Mouse (Mus musculus): ENCODE measurements around the gene En2. TPM values are rescaled to one million over a fixed set of nuclear protein-coding genes. Genes with fewer than 3 reads are reported as not detected.
A peak's percentile ranks its signal among the peaks of the same experiment; 100 is the strongest.

The En2 gene
- polyA plus RNA-seq, 1 experiment, result not detected

- Histone ChIP-seq H3K4me1 (ENCODE audit: control insufficient read depth, insufficient read depth, low read length) (no peaks in the 10 kb centered on the region), H3K4me3 (replicated peaks; ENCODE audit: extremely low read depth, low read depth, low read length) (no peak overlapping the region)
- TF ChIP-seq CTCF (IDR thresholded peaks at IDR 0.05; ENCODE audit: insufficient read depth, low read length) (no peak), POLR2A (IDR thresholded peaks at IDR 0.05; ENCODE audit: borderline replicate concordance, extremely low read depth, low read depth, low read length) (no peak)
- no peak for DNase-seq
- 3% methylated on average over 17 of the region's 17 CpGs for WGBS
Measured at GRCm38 (mm10) chr5:28157781-28158180, 7.7 kb upstream of the En2 start.

GRCm38 (mm10) chr5:28158308-28159071, 7.0 kb upstream of the En2 start:
- no peak for TF ChIP-seq POLR2A (IDR thresholded peaks at IDR 0.05; ENCODE audit: borderline replicate concordance, extremely low read depth, low read depth, low read length)
- TF ChIP-seq CTCF (IDR thresholded peaks at IDR 0.05; ENCODE audit: insufficient read depth, low read length), result no peak
- WGBS, result 3% methylated on average over 31 of the region's 31 CpGs
- Histone ChIP-seq H3K4me1 (ENCODE audit: control insufficient read depth, insufficient read depth, low read length) (no peaks in the 10 kb centered on the region), H3K4me3 (replicated peaks; ENCODE audit: extremely low read depth, low read depth, low read length) (no peak overlapping the region)
- DNase-seq, result no peak

GRCm38 (mm10) chr5:28159072-28159458, 6.4 kb upstream of the En2 start:
- H3K4me1 ChIP-seq (ENCODE audit: control insufficient read depth, insufficient read depth, low read length), result no peaks in the 10 kb centered on the region
- TF ChIP-seq POLR2A (IDR thresholded peaks at IDR 0.05; ENCODE audit: borderline replicate concordance, extremely low read depth, low read depth, low read length) (no peak), CTCF (IDR thresholded peaks at IDR 0.05; ENCODE audit: insufficient read depth, low read length) (no peak)
- WGBS, result 3% methylated on average over 15 of the region's 15 CpGs
- DNase-seq, result no peak
- H3K4me3 ChIP-seq (replicated peaks; ENCODE audit: extremely low read depth, low read depth, low read length), result no peak overlapping the region

- no peaks in the 10 kb centered on the region; the same call in 1 of the 2 replicates for H3K4me1 ChIP-seq (ENCODE audit: control insufficient read depth, insufficient read depth, low read length)
- H3K4me3 ChIP-seq (replicated peaks; ENCODE audit: extremely low read depth, low read depth, low read length), result no peak overlapping the region
- DNase-seq, result no peak
- 10% methylated on average over 8 of the region's 8 CpGs for WGBS
- TF ChIP-seq CTCF (IDR thresholded peaks at IDR 0.05; ENCODE audit: insufficient read depth, low read length) (no peak), POLR2A (IDR thresholded peaks at IDR 0.05; ENCODE audit: borderline replicate concordance, extremely low read depth, low read depth, low read length) (no peak)
Measured at GRCm38 (mm10) chr5:28159891-28160470, 5.5 kb upstream of the En2 start.

- no peak for TF ChIP-seq CTCF (IDR thresholded peaks at IDR 0.05; ENCODE audit: insufficient read depth, low read length)
- no peak for TF ChIP-seq POLR2A (IDR thresholded peaks at IDR 0.05; ENCODE audit: borderline replicate concordance, extremely low read depth, low read depth, low read length)
- 7% methylated on average over 20 of the region's 20 CpGs for WGBS
- peaks cover 3% of the 10 kb centered on the region; the same call in 1 of the 2 replicates for H3K4me1 ChIP-seq (ENCODE audit: control insufficient read depth, insufficient read depth, low read length)
Measured at GRCm38 (mm10) chr5:28161383-28161937, 4.0 kb upstream of the En2 start.

GRCm38 (mm10) chr5:28161938-28162402, 3.5 kb upstream of the En2 start:
- DNase-seq, result peak; percentile 5
- no peak for TF ChIP-seq POLR2A (IDR thresholded peaks at IDR 0.05; ENCODE audit: borderline replicate concordance, extremely low read depth, low read depth, low read length)
- TF ChIP-seq CTCF (IDR thresholded peaks at IDR 0.05; ENCODE audit: insufficient read depth, low read length), result no peak
- peaks cover 3% of the 10 kb centered on the region; the same call in 1 of the 2 replicates for H3K4me1 ChIP-seq (ENCODE audit: control insufficient read depth, insufficient read depth, low read length)
- no peak overlapping the region for H3K4me3 ChIP-seq (replicated peaks; ENCODE audit: extremely low read depth, low read depth, low read length)
- 1% methylated on average over 24 of the region's 24 CpGs for WGBS

More at GRCm38 (mm10) chr5:28161383-28161937, 4.0 kb upstream of the En2 start:
- no peak overlapping the region for H3K4me3 ChIP-seq (replicated peaks; ENCODE audit: extremely low read depth, low read depth, low read length)
- DNase-seq, result no peak

- Histone ChIP-seq H3K4me1 (ENCODE audit: control insufficient read depth, insufficient read depth, low read length) (peaks cover 3% of the 10 kb centered on the region; the same call in 1 of the 2 replicates), H3K4me3 (replicated peaks; ENCODE audit: extremely low read depth, low read depth, low read length) (no peak overlapping the region)
- TF ChIP-seq POLR2A (IDR thresholded peaks at IDR 0.05; ENCODE audit: borderline replicate concordance, extremely low read depth, low read depth, low read length) (no peak), CTCF (IDR thresholded peaks at IDR 0.05; ENCODE audit: insufficient read depth, low read length) (no peak)
- DNase-seq, result no peak
- whole genome bisulfite sequencing, result 22% methylated on average over 1 of the region's 1 CpGs
Measured at GRCm38 (mm10) chr5:28163926-28164325, 1.6 kb upstream of the En2 start.

- TF ChIP-seq CTCF (IDR thresholded peaks at IDR 0.05; ENCODE audit: insufficient read depth, low read length) (no peak), POLR2A (IDR thresholded peaks at IDR 0.05; ENCODE audit: borderline replicate concordance, extremely low read depth, low read depth, low read length) (no peak)
- H3K4me3 ChIP-seq (replicated peaks; ENCODE audit: extremely low read depth, low read depth, low read length), result peak overlapping the region; percentile 46
- peak; percentile 37 for DNase-seq
- WGBS, result under 1% methylated on average over 111 of the region's 111 CpGs
- peaks cover 3% of the 10 kb centered on the region; the same call in 1 of the 2 replicates for H3K4me1 ChIP-seq (ENCODE audit: control insufficient read depth, insufficient read depth, low read length)
Measured at GRCm38 (mm10) chr5:28166256-28167231, 1.1 kb downstream of the En2 start.
